Mouse (Mus musculus): ENCODE data around the gene Rbm11. TPM values are rescaled to one million over a fixed set of nuclear protein-coding genes. Genes with fewer than 3 reads are reported as not detected.
A peak's percentile ranks its signal among the peaks of the same experiment; 100 is the strongest.

The Rbm11 gene
- polyA plus RNA-seq, 1 experiment from 2014 or later = 0.26 TPM

- Histone ChIP-seq H3K4me3 (ENCODE audit: low read depth, low read length) (peak overlapping the region; percentile 68), H3K9me3 (ENCODE audit: control insufficient read depth) (no peaks in the 10 kb centered on the region), H3K4me1 (replicated peaks; ENCODE audit: control insufficient read depth, insufficient read depth, low read length) (no peaks in the 10 kb centered on the region), H3K36me3 (ENCODE audit: control insufficient read depth, insufficient read depth) (no peaks in the 10 kb centered on the region), H3K27ac (ENCODE audit: low read depth, low read length) (no peak overlapping the region), H3K27me3 (replicated peaks; ENCODE audit: control insufficient read depth, insufficient read depth, low read length) (no peaks in the 10 kb centered on the region; the same call in 1 of the 2 replicates), H3K4me2 (replicated peaks; ENCODE audit: low read depth) (peak overlapping the region; percentile 99), H3K9ac (ENCODE audit: low read depth, low read length) (no peak overlapping the region)
- WGBS = 15% methylated on average over 15 of the region's 15 CpGs
- TF ChIP-seq CTCF (IDR thresholded peaks at IDR 0.05; ENCODE audit: low read depth) = no peak
- no peak for ATAC-seq
These were observed 998 bp downstream of the Rbm11 start for GRCm38 (mm10) chr16:75593501-75594183.

- Histone ChIP-seq H3K9ac (ENCODE audit: low read depth, low read length) (no peak overlapping the region), H3K9me3 (ENCODE audit: control insufficient read depth) (no peaks in the 10 kb centered on the region)
These were observed 13.8 kb downstream of the Rbm11 start for GRCm38 (mm10) chr16:75606415-75606814.

GRCm38 (mm10) chr16:75612561-75612960, 19.9 kb downstream of the Rbm11 start:
- H3K4me1 ChIP-seq (replicated peaks; ENCODE audit: control insufficient read depth, insufficient read depth, low read length) = no peaks in the 10 kb centered on the region
- no peak overlapping the region for H3K4me2 ChIP-seq (replicated peaks; ENCODE audit: low read depth)
- H3K4me3 ChIP-seq (ENCODE audit: low read depth, low read length) = no peak overlapping the region
- H3K9me3 ChIP-seq (ENCODE audit: control insufficient read depth) = no peaks in the 10 kb centered on the region
- no peak overlapping the region for H3K9ac ChIP-seq (ENCODE audit: low read depth, low read length)
- no peak for ATAC-seq
- no peak overlapping the region for H3K27ac ChIP-seq (ENCODE audit: low read depth, low read length)
- H3K27me3 ChIP-seq (replicated peaks; ENCODE audit: control insufficient read depth, insufficient read depth, low read length) = no peaks in the 10 kb centered on the region
- no peaks in the 10 kb centered on the region for H3K36me3 ChIP-seq (ENCODE audit: control insufficient read depth, insufficient read depth)
- no peak for TF ChIP-seq CTCF (IDR thresholded peaks at IDR 0.05; ENCODE audit: low read depth)

More at GRCm38 (mm10) chr16:75606415-75606814, 13.8 kb downstream of the Rbm11 start:
- H3K4me2 ChIP-seq (replicated peaks; ENCODE audit: low read depth) = no peak overlapping the region
- TF ChIP-seq CTCF (IDR thresholded peaks at IDR 0.05; ENCODE audit: low read depth) = no peak
- no peaks in the 10 kb centered on the region for H3K27me3 ChIP-seq (replicated peaks; ENCODE audit: control insufficient read depth, insufficient read depth, low read length)
- no peaks in the 10 kb centered on the region for H3K36me3 ChIP-seq (ENCODE audit: control insufficient read depth, insufficient read depth)
- H3K27ac ChIP-seq (ENCODE audit: low read depth, low read length) = no peak overlapping the region
- no peak for ATAC-seq
- WGBS = 85% methylated on average over 1 of the region's 1 CpGs
- H3K4me1 ChIP-seq (replicated peaks; ENCODE audit: control insufficient read depth, insufficient read depth, low read length) = no peaks in the 10 kb centered on the region
- no peak overlapping the region for H3K4me3 ChIP-seq (ENCODE audit: low read depth, low read length)

- no peak overlapping the region for H3K9ac ChIP-seq (ENCODE audit: low read depth, low read length)
- H3K27me3 ChIP-seq (replicated peaks; ENCODE audit: control insufficient read depth, insufficient read depth, low read length) = no peaks in the 10 kb centered on the region
- peak; percentile 72 for TF ChIP-seq CTCF (IDR thresholded peaks at IDR 0.05; ENCODE audit: low read depth)
- no peak overlapping the region for H3K27ac ChIP-seq (ENCODE audit: low read depth, low read length)
- WGBS = 79% methylated on average over 2 of the region's 2 CpGs
- no peak overlapping the region for H3K4me2 ChIP-seq (replicated peaks; ENCODE audit: low read depth)
- H3K4me1 ChIP-seq (replicated peaks; ENCODE audit: control insufficient read depth, insufficient read depth, low read length) = no peaks in the 10 kb centered on the region
- no peak for ATAC-seq
- no peaks in the 10 kb centered on the region for H3K9me3 ChIP-seq (ENCODE audit: control insufficient read depth)
- no peak overlapping the region for H3K4me3 ChIP-seq (ENCODE audit: low read depth, low read length)
- no peaks in the 10 kb centered on the region for H3K36me3 ChIP-seq (ENCODE audit: control insufficient read depth, insufficient read depth)
These were observed 25.2 kb downstream of the Rbm11 start for GRCm38 (mm10) chr16:75617651-75618349.

- 84% methylated on average over 2 of the region's 2 CpGs for WGBS
- Histone ChIP-seq H3K4me2 (replicated peaks; ENCODE audit: low read depth) (no peak overlapping the region), H3K4me3 (ENCODE audit: low read depth, low read length) (no peak overlapping the region), H3K9me3 (ENCODE audit: control insufficient read depth) (no peaks in the 10 kb centered on the region), H3K9ac (ENCODE audit: low read depth, low read length) (no peak overlapping the region), H3K27ac (ENCODE audit: low read depth, low read length) (no peak overlapping the region), H3K27me3 (replicated peaks; ENCODE audit: control insufficient read depth, insufficient read depth, low read length) (no peaks in the 10 kb centered on the region), H3K36me3 (ENCODE audit: control insufficient read depth, insufficient read depth) (no peaks in the 10 kb centered on the region), H3K4me1 (replicated peaks; ENCODE audit: control insufficient read depth, insufficient read depth, low read length) (no peaks in the 10 kb centered on the region)
- ATAC-seq = no peak
- peak; percentile 51 for TF ChIP-seq CTCF (IDR thresholded peaks at IDR 0.05; ENCODE audit: low read depth)
These were observed 35.2 kb downstream of the Rbm11 start for GRCm38 (mm10) chr16:75627862-75628261.

Other genes with a start within 250 kb of the Rbm11 start
- not detected in 2 replicates for gene Lipi, start 6.8 kb upstream of the Rbm11 start, polyA plus RNA-seq (2015; fragmentation: Nextera tagmentation; extraction: Ambion mirVana)
- gene Hspa13, start 174.3 kb downstream of the Rbm11 start, polyA plus RNA-seq (2015; fragmentation: Nextera tagmentation; extraction: Ambion mirVana) = 11.7 and 12.7 TPM in 2 replicates

Data from intestine, postnatal 0 days (tissue).